Mouse (Mus musculus): Measurements from ENCODE around the gene D630039A03Rik. TPM values are rescaled to one million over a fixed set of nuclear protein-coding genes. Genes with fewer than 3 reads are reported as not detected.

The D630039A03Rik gene
- total RNA-seq, 2 experiments from 2014 or later = 0.39 to 0.42 TPM

DNA sequence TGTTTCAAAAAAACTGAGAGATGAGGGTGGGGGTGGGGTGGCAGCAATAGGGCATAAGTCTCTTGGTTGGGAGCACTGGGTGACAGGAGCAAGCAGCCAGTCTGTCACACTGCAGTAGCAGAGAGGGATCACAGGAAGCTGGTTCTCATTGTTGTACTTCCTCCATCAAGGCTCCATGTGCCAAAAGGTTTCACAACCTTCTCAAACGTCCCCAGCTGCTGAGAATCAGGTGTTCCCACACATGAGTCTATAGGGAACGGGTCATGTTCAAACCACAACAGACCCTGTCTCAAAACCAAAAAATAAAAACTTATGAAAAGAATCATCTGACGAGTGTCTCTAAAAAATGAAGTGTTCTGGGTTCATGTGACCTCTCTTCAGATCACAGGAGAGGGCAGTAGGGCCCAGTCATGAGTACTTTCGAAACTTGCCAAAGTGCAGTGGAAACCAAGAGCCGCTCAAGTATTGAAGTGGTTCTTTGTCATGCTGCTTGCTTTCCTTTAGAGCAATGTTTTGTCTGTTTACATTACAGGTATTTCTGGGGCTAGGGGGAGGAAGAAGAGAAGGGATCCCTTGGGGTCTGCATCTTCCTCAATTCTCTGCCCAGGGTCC lies 14.6 kb upstream of the D630039A03Rik start:
- DNase-seq (ENCODE audit: extremely low spot score in 1 of 2, low spot score in 1 of 2) = no peak

DNA sequence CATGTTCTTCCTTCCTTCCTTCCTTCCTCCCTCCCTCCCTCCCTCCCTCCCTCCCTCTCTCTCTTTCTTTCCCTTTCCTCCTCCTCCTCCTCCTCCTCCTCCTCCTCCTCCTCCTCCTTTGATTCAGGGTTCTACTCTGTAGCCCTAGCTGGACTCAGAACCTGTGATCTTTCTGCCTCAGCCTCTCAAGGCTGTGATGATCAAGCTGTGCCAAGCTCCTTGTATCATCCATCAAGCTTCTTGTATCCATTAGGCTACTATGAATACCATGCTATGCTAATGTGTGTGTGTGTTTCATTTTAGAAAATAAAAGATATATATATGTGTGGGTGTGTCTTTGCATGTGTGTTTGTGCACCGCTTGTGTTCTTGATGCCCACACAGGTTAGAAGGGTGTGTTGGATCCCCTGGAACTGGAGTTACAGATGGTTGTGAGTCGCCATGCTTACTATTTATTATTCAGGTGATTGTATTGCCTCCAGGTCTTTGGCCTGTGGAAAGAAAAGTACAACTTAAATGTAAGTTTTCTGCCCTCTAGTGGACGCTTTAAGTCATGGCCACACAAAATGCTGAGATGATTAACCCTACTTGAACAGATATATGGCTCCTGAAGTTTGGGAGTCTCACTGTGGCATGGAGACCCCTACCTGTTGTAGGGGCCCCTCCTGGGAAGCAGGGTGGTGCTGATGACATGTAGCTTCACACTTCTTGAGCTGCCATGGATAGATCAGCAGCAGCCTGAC lies 11.5 kb upstream of the D630039A03Rik start:
- no peak for DNase-seq (ENCODE audit: extremely low spot score in 1 of 2, low spot score in 1 of 2)

DNA sequence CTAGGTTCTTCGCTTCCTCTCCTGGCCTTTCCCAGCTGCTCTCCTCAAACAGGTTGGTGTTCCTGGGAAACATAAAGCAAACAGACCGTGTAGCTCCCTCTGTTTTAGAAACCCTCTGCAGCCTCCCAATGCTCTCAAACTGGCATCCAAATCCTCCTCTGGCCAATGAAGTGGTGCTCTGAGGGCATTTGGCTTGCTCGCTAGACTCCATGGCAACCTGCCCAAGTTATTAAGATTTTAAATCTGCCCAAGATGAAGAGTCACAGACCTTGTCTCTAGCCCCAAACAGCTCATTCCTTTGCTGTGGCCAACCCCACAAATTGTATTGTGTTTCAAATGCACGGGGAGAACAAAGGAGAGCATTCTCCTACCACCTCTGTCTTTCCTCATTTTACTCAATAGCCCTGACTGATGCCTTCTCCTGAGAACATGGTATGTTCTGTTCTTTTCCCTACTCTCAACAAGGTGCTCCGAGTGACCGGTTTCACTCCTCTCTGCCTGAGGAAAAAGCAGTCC lies 8.5 kb upstream of the D630039A03Rik start:
- DNase-seq (ENCODE audit: extremely low spot score in 1 of 2, low spot score in 1 of 2) = no peak

GRCm38 (mm10) chr4:57922171-57922570 lies 6.1 kb upstream of the D630039A03Rik start:
- DNase-seq (ENCODE audit: extremely low spot score in 1 of 2, low spot score in 1 of 2) = no peak

DNA sequence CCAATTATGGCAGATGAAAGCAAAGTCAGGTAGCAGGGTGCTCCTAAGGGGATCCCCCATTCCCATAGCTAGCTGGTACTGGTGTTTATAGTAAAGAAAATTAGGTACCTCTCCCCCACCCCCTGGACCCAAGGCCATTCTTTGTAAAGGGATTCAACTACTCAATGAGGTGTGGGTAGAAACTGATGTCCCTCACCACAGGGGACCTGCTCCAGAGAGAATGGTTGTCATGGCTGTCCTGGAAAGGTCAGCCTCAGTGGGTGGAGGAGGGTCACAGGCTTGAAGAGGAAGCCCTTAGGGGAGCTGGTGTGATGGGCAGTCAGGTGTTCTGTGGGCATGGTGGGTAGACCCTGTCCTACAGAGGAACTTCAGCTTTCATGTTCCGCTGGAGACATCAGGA lies 4.4 kb upstream of the D630039A03Rik start:
- DNase-seq (ENCODE audit: extremely low spot score in 1 of 2, low spot score in 1 of 2) = no peak

DNA sequence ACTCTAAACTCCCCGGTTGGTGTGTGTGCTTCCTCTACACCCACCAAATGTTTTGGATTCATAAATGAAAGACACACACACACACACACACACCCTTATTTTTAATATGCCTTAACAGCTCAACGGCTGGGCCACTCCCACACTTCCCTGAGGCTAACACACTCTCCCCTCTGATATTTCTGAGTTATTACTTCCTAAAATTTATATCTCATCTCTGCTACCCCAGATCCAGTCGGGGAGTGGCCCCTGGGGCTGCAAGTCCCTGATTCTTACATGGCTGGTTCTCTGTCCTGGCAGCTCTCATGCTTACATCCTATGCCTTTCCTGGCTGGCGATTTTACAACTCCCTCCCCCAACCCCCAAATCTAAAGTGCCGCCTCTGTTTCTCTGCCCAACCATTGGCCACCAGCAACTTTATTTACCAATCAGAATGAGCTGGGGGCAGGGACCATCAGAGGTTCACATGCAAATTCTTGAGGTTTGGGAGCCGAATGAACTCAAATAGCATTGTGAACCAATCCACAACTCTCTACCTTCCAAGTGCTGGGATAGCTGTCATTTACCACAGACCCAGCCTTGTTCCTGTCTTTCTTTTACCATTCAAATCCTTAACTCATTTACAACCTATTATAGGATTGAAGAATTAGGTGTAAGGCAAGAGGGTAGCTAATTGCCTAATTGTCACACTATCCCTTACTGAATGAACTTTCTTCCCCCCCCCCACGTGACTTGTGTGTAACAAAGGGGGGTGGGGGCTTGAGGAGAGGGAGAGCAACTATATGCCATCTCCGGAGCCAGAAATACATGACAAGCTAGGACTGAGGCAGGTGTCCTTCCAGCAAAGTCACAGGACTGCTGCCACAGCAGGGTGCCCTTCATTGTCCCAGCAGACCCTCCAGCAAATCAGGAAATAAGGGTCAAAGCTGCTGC lies 3.7 kb upstream of the D630039A03Rik start:
- no peak for DNase-seq (ENCODE audit: extremely low spot score in 1 of 2, low spot score in 1 of 2)

GRCm38 (mm10) chr4:57916711-57917110 lies 614 bp upstream of the D630039A03Rik start:
- no peak for DNase-seq (ENCODE audit: extremely low spot score in 1 of 2, low spot score in 1 of 2)

GRCm38 (mm10) chr4:57915216-57915965 lies 706 bp downstream of the D630039A03Rik start:
- DNase-seq (ENCODE audit: extremely low spot score in 1 of 2, low spot score in 1 of 2) = peak in 1 of 2 experiments; percentile 21

GRCm38 (mm10) chr4:57914193-57915190 lies 1.6 kb downstream of the D630039A03Rik start:
- DNase-seq (ENCODE audit: extremely low spot score in 1 of 2, low spot score in 1 of 2) = no peak

DNA sequence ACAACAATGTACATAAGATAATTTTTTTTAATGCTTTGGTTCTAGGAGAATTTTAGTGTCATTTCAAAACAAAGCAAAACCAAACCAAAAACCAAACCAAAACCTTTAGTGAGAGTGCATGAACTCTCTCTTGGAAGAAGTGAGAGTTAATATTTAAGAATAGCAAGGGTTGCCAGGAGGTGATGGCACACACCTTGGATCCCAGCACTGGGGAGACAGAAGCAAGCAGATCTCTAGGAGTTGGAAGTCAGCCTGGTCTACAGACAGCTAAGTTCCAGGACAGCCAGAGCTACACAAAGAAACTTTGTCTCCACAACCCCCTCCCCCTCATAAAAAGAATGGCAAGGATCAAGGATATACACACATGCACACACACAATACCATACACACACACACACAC lies 3.1 kb downstream of the D630039A03Rik start:
- DNase-seq (ENCODE audit: extremely low spot score in 1 of 2, low spot score in 1 of 2) = no peak

DNA sequence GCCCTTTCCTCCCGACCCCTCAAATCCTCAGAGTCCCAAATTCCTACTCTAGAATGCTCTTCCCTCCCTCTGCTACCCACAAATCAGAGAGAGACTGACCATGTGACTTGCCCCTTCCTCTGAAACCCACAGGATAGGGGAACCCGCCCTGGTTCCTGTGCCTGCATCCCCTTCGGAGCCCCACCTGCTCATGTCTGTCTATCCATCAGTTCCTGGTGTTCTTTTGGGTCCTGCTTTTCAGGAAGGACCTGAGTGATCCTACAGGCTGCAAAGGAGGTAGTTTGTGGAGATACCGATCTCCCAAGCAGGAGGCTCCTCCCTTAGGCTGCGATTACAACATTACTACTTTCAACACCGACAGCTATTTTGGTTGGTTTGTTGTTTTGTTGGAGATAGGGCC lies 7.2 kb downstream of the D630039A03Rik start:
- no peak for DNase-seq (ENCODE audit: extremely low spot score in 1 of 2, low spot score in 1 of 2)

- no peak for DNase-seq (ENCODE audit: extremely low spot score in 1 of 2, low spot score in 1 of 2)
Measured at GRCm38 (mm10) chr4:57906708-57907107, 9.4 kb downstream of the D630039A03Rik start.

- DNase-seq (ENCODE audit: extremely low spot score in 1 of 2, low spot score in 1 of 2) = no peak
Measured at GRCm38 (mm10) chr4:57904638-57905037, 11.5 kb downstream of the D630039A03Rik start.

- peak; percentile 35 to 78 for DNase-seq (ENCODE audit: extremely low spot score in 1 of 2, low spot score in 1 of 2)
Measured at GRCm38 (mm10) chr4:57904211-57904610, 11.9 kb downstream of the D630039A03Rik start.

- no peak for DNase-seq (ENCODE audit: extremely low spot score in 1 of 2, low spot score in 1 of 2)
Measured at GRCm38 (mm10) chr4:57902619-57903018, 13.5 kb downstream of the D630039A03Rik start.

DNA sequence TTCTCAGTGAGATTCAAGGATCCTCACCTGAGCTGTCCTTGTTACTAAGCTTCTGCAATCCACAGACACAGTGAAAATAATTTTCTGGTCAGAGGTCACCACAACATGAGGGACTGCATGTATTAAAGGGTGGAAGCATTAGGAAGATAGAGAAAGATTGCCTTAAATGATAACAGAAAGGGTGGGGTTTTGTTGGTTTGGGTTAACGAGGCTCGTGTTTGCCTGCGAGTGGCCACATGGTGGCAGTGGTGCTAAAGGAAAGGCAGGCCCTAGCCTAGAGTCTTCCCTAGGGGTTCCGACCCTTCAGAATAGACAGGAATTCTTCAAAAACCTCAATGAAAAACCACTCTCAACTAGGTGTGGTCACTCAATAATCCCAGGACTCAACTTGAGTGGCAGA lies 14.9 kb downstream of the D630039A03Rik start:
- DNase-seq (ENCODE audit: extremely low spot score in 1 of 2, low spot score in 1 of 2) = peak; percentile 36 to 54

- DNase-seq (ENCODE audit: extremely low spot score in 1 of 2, low spot score in 1 of 2) = no peak
Measured at GRCm38 (mm10) chr4:57896631-57897030, 19.5 kb downstream of the D630039A03Rik start.

DNA sequence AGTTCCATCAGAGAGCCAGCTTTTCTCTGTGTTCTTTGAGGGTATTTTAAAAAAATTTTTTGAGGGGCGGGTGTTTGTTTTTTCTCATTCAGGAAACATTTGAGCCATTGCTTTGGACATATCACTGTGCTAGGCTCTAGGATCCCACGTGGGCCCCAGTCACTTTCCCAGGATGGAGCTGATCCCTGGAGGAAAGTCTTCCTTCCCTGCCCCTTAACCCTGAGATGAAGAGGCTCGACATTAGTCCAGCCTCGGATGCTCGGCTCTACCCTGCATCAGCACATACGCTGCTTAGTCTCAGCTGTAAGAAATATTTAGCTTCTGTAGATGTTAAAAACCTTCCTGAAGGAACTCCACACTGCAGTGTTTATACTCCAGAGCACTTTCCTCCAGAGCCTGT lies 20.2 kb downstream of the D630039A03Rik start:
- no peak for DNase-seq (ENCODE audit: extremely low spot score in 1 of 2, low spot score in 1 of 2)

GRCm38 (mm10) chr4:57895140-57895539 lies 21.0 kb downstream of the D630039A03Rik start:
- no peak for DNase-seq (ENCODE audit: extremely low spot score in 1 of 2, low spot score in 1 of 2)
